Mouse (Mus musculus) brown adipose tissue, adult 24 weeks (tissue): ENCODE results near the gene Ccdc188. TPM values are rescaled to one million over a fixed set of nuclear protein-coding genes. Genes with fewer than 3 reads are reported as not detected.

Source experiments
- H3K27ac ChIP-seq: fragments of 200-500 bp; replicated peaks from 2 replicates; pipeline ENCODE4 v1.5.1; 2012; ENCODE audit warnings: low read depth, mild to moderate bottlenecking, low read length
- H3K4me1 ChIP-seq: fragments of 200-500 bp; 2 replicates; pipeline ENCODE4 v1.6.1; 2012; ENCODE audit warnings: low read length, mixed read lengths; ENCODE audit not compliant: control insufficient read depth, insufficient read depth, insufficient read length
- H3K4me3 ChIP-seq: fragments of 200-500 bp; 2 replicates; pipeline ENCODE4 v1.5.1; 2012; ENCODE audit warnings: low read depth, mild to moderate bottlenecking, low read length, moderate library complexity; ENCODE audit not compliant: insufficient read depth
- polyA plus RNA-seq: library from polyadenylated mRNA; stranded (reverse); fragments of >200 nt; gene quantifications from 2 replicates; pipeline ENCODE4 v1.2.4, GENCODE M21; 2012; ENCODE audit not compliant: missing spikeins, insufficient read depth, insufficient read length

Gene Ccdc188
- polyA plus RNA-seq = not detected in 2 replicates

- no peak within 1 kb of the TSS for H3K27ac ChIP-seq
- no peaks in the 10 kb centered on the region; the same call in 1 of the 2 replicates for H3K4me1 ChIP-seq
- H3K4me3 ChIP-seq = no peak within 1 kb of the TSS
Measured at GRCm38 (mm10) chr16:18217579-18217978, at the start of gene Ccdc188. Gene Ccdc188 (plus strand): TSS chr16:18217879.

- H3K27ac ChIP-seq = no peak overlapping the region
- H3K4me1 ChIP-seq = peaks cover 4% of the 10 kb centered on the region
- H3K4me3 ChIP-seq = no peak overlapping the region
Measured at GRCm38 (mm10) chr16:18169156-18169555, 48.5 kb upstream of the Ccdc188 start.

- Histone ChIP-seq H3K27ac (no peak overlapping the region), H3K4me1 (peaks cover 4% of the 10 kb centered on the region), H3K4me3 (no peak overlapping the region)
Measured at GRCm38 (mm10) chr16:18169776-18170175, 47.9 kb upstream of the Ccdc188 start.

- Histone ChIP-seq H3K27ac (no peak overlapping the region), H3K4me3 (no peak overlapping the region), H3K4me1 (no peaks in the 10 kb centered on the region)
Measured at GRCm38 (mm10) chr16:18172266-18172855, 45.3 kb upstream of the Ccdc188 start.

- Histone ChIP-seq H3K4me3 (no peak overlapping the region), H3K4me1 (no peaks in the 10 kb centered on the region), H3K27ac (no peak overlapping the region)
Measured at GRCm38 (mm10) chr16:18173231-18173630, 44.4 kb upstream of the Ccdc188 start.

GRCm38 (mm10) chr16:18173788-18174187 lies 43.9 kb upstream of the Ccdc188 start:
- Histone ChIP-seq H3K27ac (no peak overlapping the region), H3K4me3 (no peak overlapping the region), H3K4me1 (no peaks in the 10 kb centered on the region)

GRCm38 (mm10) chr16:18175817-18176541 lies 41.7 kb upstream of the Ccdc188 start:
- H3K4me3 ChIP-seq = no peak overlapping the region

GRCm38 (mm10) chr16:18176758-18177157 lies 40.9 kb upstream of the Ccdc188 start:
- no peak overlapping the region for H3K27ac ChIP-seq
- no peak overlapping the region for H3K4me3 ChIP-seq
- H3K4me1 ChIP-seq = no peaks in the 10 kb centered on the region

More at GRCm38 (mm10) chr16:18175817-18176541, 41.7 kb upstream of the Ccdc188 start:
- no peak overlapping the region for H3K27ac ChIP-seq
- H3K4me1 ChIP-seq = no peaks in the 10 kb centered on the region

- no peak overlapping the region for H3K4me3 ChIP-seq
- no peaks in the 10 kb centered on the region for H3K4me1 ChIP-seq
- H3K27ac ChIP-seq = no peak overlapping the region
Measured at GRCm38 (mm10) chr16:18179591-18179990, 38.1 kb upstream of the Ccdc188 start.

GRCm38 (mm10) chr16:18181398-18181797 lies 36.3 kb upstream of the Ccdc188 start:
- no peak overlapping the region for H3K27ac ChIP-seq
- no peak overlapping the region for H3K4me3 ChIP-seq
- no peaks in the 10 kb centered on the region for H3K4me1 ChIP-seq

- Histone ChIP-seq H3K4me3 (no peak overlapping the region), H3K4me1 (no peaks in the 10 kb centered on the region), H3K27ac (no peak overlapping the region)
Measured at GRCm38 (mm10) chr16:18182766-18183165, 34.9 kb upstream of the Ccdc188 start.

GRCm38 (mm10) chr16:18185715-18186449 lies 31.8 kb upstream of the Ccdc188 start:
- no peaks in the 10 kb centered on the region for H3K4me1 ChIP-seq
- H3K27ac ChIP-seq = no peak overlapping the region

GRCm38 (mm10) chr16:18186798-18187197 lies 30.9 kb upstream of the Ccdc188 start:
- Histone ChIP-seq H3K4me1 (no peaks in the 10 kb centered on the region), H3K27ac (no peak overlapping the region), H3K4me3 (no peak overlapping the region)

More at GRCm38 (mm10) chr16:18185715-18186449, 31.8 kb upstream of the Ccdc188 start:
- H3K4me3 ChIP-seq = no peak overlapping the region

- no peak overlapping the region for H3K27ac ChIP-seq
- H3K4me1 ChIP-seq = no peaks in the 10 kb centered on the region
- H3K4me3 ChIP-seq = no peak overlapping the region
Measured at GRCm38 (mm10) chr16:18187221-18187620, 30.5 kb upstream of the Ccdc188 start.

GRCm38 (mm10) chr16:18191006-18191405 lies 26.7 kb upstream of the Ccdc188 start:
- H3K27ac ChIP-seq = no peak overlapping the region
- H3K4me1 ChIP-seq = no peaks in the 10 kb centered on the region
- no peak overlapping the region for H3K4me3 ChIP-seq
